12 mouse cellular contexts compared by ENCODE assay signal in the genomic region with DNA sequence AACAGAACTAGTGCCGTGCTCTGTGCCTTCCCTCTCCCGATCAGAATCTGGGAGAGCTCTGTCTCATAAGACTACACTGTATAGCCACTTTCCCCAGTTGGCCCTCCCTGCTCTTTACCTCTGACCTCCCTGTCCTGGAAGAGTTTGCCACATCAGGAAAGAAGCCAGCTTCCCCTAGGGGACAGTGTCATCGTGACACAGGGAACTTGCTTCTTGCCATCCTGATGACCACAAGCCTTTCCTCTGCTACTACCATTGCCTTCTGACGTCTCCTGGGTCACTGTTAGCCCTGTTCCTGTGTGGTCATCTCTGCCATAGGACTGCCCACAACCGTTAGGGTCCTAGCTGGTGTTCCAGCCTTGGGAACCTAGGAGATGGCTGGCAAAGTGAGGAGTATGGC. TPM values are rescaled to one million over a fixed set of nuclear protein-coding genes. Genes with fewer than 3 reads are reported as not detected.
DNase-seq lines count a peak whose midpoint lies in the region; ATAC-seq lines count a peak whose summit lies in the region.
"Had no signal": no experiment of that assay in that cellular context is flagged by ENCODE, and none has a peak within 500 bp of the region (broad histone marks: within the 10 kb centered on the region; RNA-seq: fewer than 3 reads in every experiment).

No protein-coding gene starts in this region.

- H3K4me2 ChIP-seq in midbrain, embryonic 16.5 days (ENCODE audit: low read length): no peak overlapping the region
- H3K4me2 ChIP-seq in liver, embryonic 15.5 days: peak overlapping the region; percentile 91
- 0 out of 2 replicates have a peak overlapping the region, but pooled peaks have one; percentile 2 for H3K4me2 ChIP-seq in stomach, embryonic 16.5 days (ENCODE audit: low read depth, low read length)
- H3K4me2 ChIP-seq: limb, embryonic 15.5 days had no signal

- H3K27me3 ChIP-seq in midbrain, embryonic 10.5 days (ENCODE audit: low read depth, poor library complexity, severe bottlenecking): no peaks in the 10 kb centered on the region
- H3K27me3 ChIP-seq in midbrain, embryonic 16.5 days (ENCODE audit: control insufficient read depth, insufficient read depth, low read depth, low read length): no peaks in the 10 kb centered on the region
- no peaks in the 10 kb centered on the region for H3K27me3 ChIP-seq in liver, embryonic 15.5 days
- no peaks in the 10 kb centered on the region for H3K27me3 ChIP-seq in stomach, embryonic 16.5 days (ENCODE audit: control insufficient read depth, insufficient read depth, low read length)
- H3K27me3 ChIP-seq: limb, embryonic 15.5 days had no signal

- WGBS in midbrain, embryonic 10.5 days: 89% methylated on average over 5 of the region's 5 CpGs
- 88% methylated on average over 5 of the region's 5 CpGs for WGBS in midbrain, embryonic 16.5 days
- 58% methylated on average over 5 of the region's 5 CpGs for whole genome bisulfite sequencing in liver, embryonic 15.5 days (ENCODE audit: insufficient replicate concordance)
- 80% methylated on average over 5 of the region's 5 CpGs for WGBS in stomach, embryonic 16.5 days

- intact Hi-C loops in left cerebral cortex, postnatal 25 days (cut with DNase I): no loop called here

- no peak for ATAC-seq in midbrain, embryonic 16.5 days
- no peak for ATAC-seq in liver, embryonic 15.5 days (ENCODE audit: insufficient read depth)
- ATAC-seq in stomach, embryonic 16.5 days (ENCODE audit: insufficient read depth, low FRiP score): no peak

- peak overlapping the region; percentile 56 for H3K27ac ChIP-seq in midbrain, embryonic 10.5 days (replicated peaks)
- no peak overlapping the region for H3K27ac ChIP-seq in midbrain, embryonic 16.5 days (ENCODE audit: low read length)
- H3K27ac ChIP-seq in liver, embryonic 15.5 days (replicated peaks): peak overlapping the region; percentile 100
- 0 out of 2 replicates have a peak overlapping the region, but pooled peaks have one; percentile 43 for H3K27ac ChIP-seq in stomach, embryonic 16.5 days (ENCODE audit: low read length)
- H3K27ac ChIP-seq: limb, embryonic 15.5 days had no signal

- H3K4me1 ChIP-seq in midbrain, embryonic 10.5 days: peaks cover 96% of the 10 kb centered on the region
- peaks cover 44% of the 10 kb centered on the region for H3K4me1 ChIP-seq in midbrain, embryonic 16.5 days (ENCODE audit: control insufficient read depth, insufficient read depth, low read length)
- H3K4me1 ChIP-seq in liver, embryonic 15.5 days (replicated peaks): peaks cover 93% of the 10 kb centered on the region
- peaks cover 71% of the 10 kb centered on the region for H3K4me1 ChIP-seq in stomach, embryonic 16.5 days (ENCODE audit: control insufficient read depth, insufficient read depth, low read length)

- DNase-seq in adrenal gland, postnatal 10 days: peak; percentile 59
- DNase-seq in adrenal gland, adult 18-20 months (ENCODE audit: low spot score in 2 of 2): no peak
- no peak for DNase-seq in midbrain, embryonic 10.5 days (ENCODE audit: low spot score)
- no peak for DNase-seq in left cerebral cortex, postnatal 25 days (ENCODE audit: low spot score in 2 of 2)
- DNase-seq in frontal cortex, postnatal 36 days (ENCODE audit: low spot score in 2 of 2): no peak
- DNase-seq: cerebellum, postnatal 36 days; kidney, adult 8-10 months; thymus, postnatal 36 days had no signal

- H3K36me3 ChIP-seq in midbrain, embryonic 10.5 days: peaks cover 22% of the 10 kb centered on the region; the same call in 1 of the 2 replicates
- H3K36me3 ChIP-seq in midbrain, embryonic 16.5 days (ENCODE audit: control insufficient read depth, insufficient read depth, low read length): no peaks in the 10 kb centered on the region
- H3K36me3 ChIP-seq in liver, embryonic 15.5 days (replicated peaks): peaks cover 53% of the 10 kb centered on the region
- peaks cover 3% of the 10 kb centered on the region; the same call in 1 of the 2 replicates for H3K36me3 ChIP-seq in stomach, embryonic 16.5 days (ENCODE audit: control insufficient read depth, insufficient read depth, low read length)
- H3K36me3 ChIP-seq: limb, embryonic 15.5 days had no signal

- no peak overlapping the region for H3K9ac ChIP-seq in midbrain, embryonic 16.5 days (ENCODE audit: low read depth, low read length)
- peak overlapping the region; percentile 55 for H3K9ac ChIP-seq in liver, embryonic 15.5 days
- peak overlapping the region; percentile 31; the same call in 1 of the 2 replicates for H3K9ac ChIP-seq in stomach, embryonic 16.5 days (ENCODE audit: low read length)
- H3K9ac ChIP-seq: limb, embryonic 15.5 days had no signal

- peak overlapping the region; percentile 11; the same call in 1 of the 2 replicates for H3K4me3 ChIP-seq in midbrain, embryonic 10.5 days
- H3K4me3 ChIP-seq in midbrain, embryonic 16.5 days (ENCODE audit: low read depth, low read length): no peak overlapping the region
- peak overlapping the region; percentile 35 for H3K4me3 ChIP-seq in liver, embryonic 15.5 days (replicated peaks)
- no peak overlapping the region for H3K4me3 ChIP-seq in stomach, embryonic 16.5 days (replicated peaks; ENCODE audit: low read length)
- H3K4me3 ChIP-seq: limb, embryonic 15.5 days had no signal

- H3K9me3 ChIP-seq in midbrain, embryonic 10.5 days (replicated peaks): no peaks in the 10 kb centered on the region
- no peaks in the 10 kb centered on the region for H3K9me3 ChIP-seq in midbrain, embryonic 16.5 days (replicated peaks; ENCODE audit: control insufficient read depth, low read length, poor library complexity, severe bottlenecking)
- no peaks in the 10 kb centered on the region for H3K9me3 ChIP-seq in liver, embryonic 15.5 days (replicated peaks)
- H3K9me3 ChIP-seq in stomach, embryonic 16.5 days (replicated peaks; ENCODE audit: control insufficient read depth, low read length): no peaks in the 10 kb centered on the region
- H3K9me3 ChIP-seq: limb, embryonic 15.5 days had no signal

RNA-seq across cellular contexts. Expression of a gene that starts 16.3 kb away (rescaled TPM):
- total RNA-seq in adrenal gland, postnatal 10 days (2021): 10 to 100 TPM; 39.0 to 44.3 TPM
- 10 to 100 TPM; 62.7 to 75.9 TPM for total RNA-seq in adrenal gland, adult 18-20 months (2021)
- 12.6 and 16.5 TPM in 2 replicates for polyA plus RNA-seq in midbrain, embryonic 10.5 days (2016; fragmentation: Nextera tagmentation; extraction: Ambion mirVana)
- polyA plus RNA-seq in midbrain, embryonic 16.5 days (2015; fragmentation: Nextera tagmentation; extraction: Ambion mirVana): 25.2 and 25.3 TPM in 2 replicates
- polyA plus RNA-seq in liver, embryonic 15.5 days (2015; fragmentation: Nextera tagmentation; extraction: Ambion mirVana): 15.2 and 15.5 TPM in 2 replicates
- 19.7 and 23.7 TPM in 2 replicates for polyA plus RNA-seq in stomach, embryonic 16.5 days (2015; fragmentation: Nextera tagmentation; extraction: Ambion mirVana)
- 10 to 100 TPM; 17.4 to 20.5 TPM for total RNA-seq in left cerebral cortex, postnatal 25 days (2021)

RNA-seq across cellular contexts. Expression of a gene that starts 29.7 kb away (rescaled TPM):
- 10 to 100 TPM; 50.6 to 54.9 TPM for total RNA-seq in adrenal gland, postnatal 10 days (2021)
- total RNA-seq in adrenal gland, adult 18-20 months (2021): 10 to 100 TPM; 53.9 to 64.2 TPM
- polyA plus RNA-seq in midbrain, embryonic 10.5 days (2016; fragmentation: Nextera tagmentation; extraction: Ambion mirVana): 63.3 and 77.6 TPM in 2 replicates
- polyA plus RNA-seq in midbrain, embryonic 16.5 days (2015; fragmentation: Nextera tagmentation; extraction: Ambion mirVana): 24.3 and 26.0 TPM in 2 replicates
- polyA plus RNA-seq in liver, embryonic 15.5 days (2015; fragmentation: Nextera tagmentation; extraction: Ambion mirVana): 84.7 and 85.0 TPM in 2 replicates
- polyA plus RNA-seq in stomach, embryonic 16.5 days (2015; fragmentation: Nextera tagmentation; extraction: Ambion mirVana): 141 and 167 TPM in 2 replicates
- total RNA-seq in left cerebral cortex, postnatal 25 days (2021): 10 to 100 TPM; 18.4 to 19.9 TPM

RNA-seq across cellular contexts. Expression of a gene that starts 29.7 kb away (rescaled TPM):
- total RNA-seq in adrenal gland, postnatal 10 days (2021): 1 to 10 TPM; 3.0 to 3.9 TPM
- 1 to 10 TPM; 3.8 to 4.1 TPM for total RNA-seq in adrenal gland, adult 18-20 months (2021)
- polyA plus RNA-seq in midbrain, embryonic 10.5 days (2016; fragmentation: Nextera tagmentation; extraction: Ambion mirVana): 5.6 and 6.3 TPM in 2 replicates
- 3.7 and 4.6 TPM in 2 replicates for polyA plus RNA-seq in midbrain, embryonic 16.5 days (2015; fragmentation: Nextera tagmentation; extraction: Ambion mirVana)
- polyA plus RNA-seq in liver, embryonic 15.5 days (2015; fragmentation: Nextera tagmentation; extraction: Ambion mirVana): 2.0 and 2.1 TPM in 2 replicates
- 4.0 and 4.7 TPM in 2 replicates for polyA plus RNA-seq in stomach, embryonic 16.5 days (2015; fragmentation: Nextera tagmentation; extraction: Ambion mirVana)
- total RNA-seq in left cerebral cortex, postnatal 25 days (2021): 1 to 10 TPM; 5.9 to 6.6 TPM

RNA-seq across cellular contexts. Expression of a gene that starts 43.2 kb away (rescaled TPM):
- total RNA-seq in adrenal gland, postnatal 10 days (2021): 1 to 10 TPM; 1.1 to 1.8 TPM
- total RNA-seq in adrenal gland, adult 18-20 months (2021): 1 to 10 TPM; 1.2 to 1.7 TPM
- polyA plus RNA-seq in midbrain, embryonic 10.5 days (2016; fragmentation: Nextera tagmentation; extraction: Ambion mirVana): 0.68 and 0.94 TPM in 2 replicates
- polyA plus RNA-seq in midbrain, embryonic 16.5 days (2015; fragmentation: Nextera tagmentation; extraction: Ambion mirVana): 2.9 and 3.0 TPM in 2 replicates
- polyA plus RNA-seq in liver, embryonic 15.5 days (2015; fragmentation: Nextera tagmentation; extraction: Ambion mirVana): 0.16 and 0.20 TPM in 2 replicates
- polyA plus RNA-seq in stomach, embryonic 16.5 days (2015; fragmentation: Nextera tagmentation; extraction: Ambion mirVana): 0.56 and 1.1 TPM in 2 replicates
- 1 to 10 TPM; 1.1 to 2.2 TPM for total RNA-seq in left cerebral cortex, postnatal 25 days (2021)

RNA-seq across cellular contexts. Expression of a gene that starts 58.1 kb away (rescaled TPM):
- total RNA-seq in adrenal gland, postnatal 10 days (2021): 10 to 100 TPM; 38.7 to 47.4 TPM
- total RNA-seq in adrenal gland, adult 18-20 months (2021): 10 to 100 TPM; 40.7 to 41.4 TPM
- 44.8 and 48.9 TPM in 2 replicates for polyA plus RNA-seq in midbrain, embryonic 10.5 days (2016; fragmentation: Nextera tagmentation; extraction: Ambion mirVana)
- polyA plus RNA-seq in midbrain, embryonic 16.5 days (2015; fragmentation: Nextera tagmentation; extraction: Ambion mirVana): 73.8 and 78.5 TPM in 2 replicates
- 25.4 and 28.3 TPM in 2 replicates for polyA plus RNA-seq in liver, embryonic 15.5 days (2015; fragmentation: Nextera tagmentation; extraction: Ambion mirVana)
- polyA plus RNA-seq in stomach, embryonic 16.5 days (2015; fragmentation: Nextera tagmentation; extraction: Ambion mirVana): 52.2 and 53.3 TPM in 2 replicates
- 10 to 100 TPM; 43.5 to 45.1 TPM for total RNA-seq in left cerebral cortex, postnatal 25 days (2021)

Comparison
In these comparisons a context has a peak if more than half of its experiments do, and no peak if none do; other contexts are left out.
1. H3K4me3 ChIP-seq: peak in midbrain, embryonic 10.5 days (single experiment) and liver, embryonic 15.5 days (single experiment); none in midbrain, embryonic 16.5 days (single experiment) and stomach, embryonic 16.5 days (single experiment).